Mouse (Mus musculus): Measurements from ENCODE around the gene Gm32742. TPM values are rescaled to one million over a fixed set of nuclear protein-coding genes. Genes with fewer than 3 reads are reported as not detected.

Gm32742 gene
- total RNA-seq, 2 experiments from 2014 or later: not detected

- intact Hi-C loops (cut with DNase I; ENCODE audit: low total_unique reads): no loop called here
- no peak for DNase-seq
Measured at GRCm38 (mm10) chr9:51081614-51082013, 83.7 kb downstream of the Gm32742 start.

Small RNA genes lying within 50 kb of the gene (microRNA-seq; reads per million reads assigned to microRNA genes)
- gene Mir34b (3.2 to 6.5 reads per million in 2 experiments), gene Mir34c (38.6 to 133 reads per million in 2 experiments)

Other genes with a start within 250 kb of the Gm32742 start
- 10 to 100 TPM; 12.0 to 13.3 TPM for gene Sik2, start 156.4 kb downstream of the Gm32742 start, total RNA-seq (2021)
- gene Btg4, start 104.6 kb downstream of the Gm32742 start, total RNA-seq (2021): not detected
- 1 to 10 TPM; 2.3 to 3.5 TPM for gene Layn, start 88.4 kb downstream of the Gm32742 start, total RNA-seq (2021)
- gene 4833427G06Rik, start 63.4 kb downstream of the Gm32742 start, total RNA-seq (2021): not detected
- gene Pou2af1, start 48.2 kb upstream of the Gm32742 start, total RNA-seq (2021): under 1 TPM; 0.11 to 0.16 TPM
- gene Colca2, start 113.1 kb upstream of the Gm32742 start, total RNA-seq (2021): under 1 TPM; 0.47 to 0.59 TPM
- gene 1810046K07Rik, start 163.4 kb upstream of the Gm32742 start, total RNA-seq (2021): not detected